Mouse (Mus musculus) urinary bladder, postnatal 4 days (tissue): ENCODE data around the gene Zfp536.

Experiments used
- DNase-seq, 2 experiments: peaks; one replicate each; pipeline ENCODE4 v3.0.0; 2021 to 2022; ENCODE audit warnings: low spot score in 2 of 2

The Zfp536 gene

GRCm38 (mm10) chr7:37689561-37690305 is 83.7 kb downstream of the Zfp536 start:
- DNase-seq, result no peak

- DNase-seq, result no peak
Measured at GRCm38 (mm10) chr7:37689107-37689511, 84.3 kb downstream of the Zfp536 start.

GRCm38 (mm10) chr7:37686366-37686765 is 87.1 kb downstream of the Zfp536 start:
- DNase-seq, result no peak

- DNase-seq, result no peak
Measured at GRCm38 (mm10) chr7:37685247-37685646, 88.2 kb downstream of the Zfp536 start.

- no peak for DNase-seq
Measured at GRCm38 (mm10) chr7:37681335-37681734, 92.1 kb downstream of the Zfp536 start.

GRCm38 (mm10) chr7:37663676-37664365 is 109.6 kb downstream of the Zfp536 start:
- DNase-seq, result no peak

- DNase-seq, result no peak
Measured at GRCm38 (mm10) chr7:37648671-37649070, 124.8 kb downstream of the Zfp536 start.

- DNase-seq, result no peak
Measured at GRCm38 (mm10) chr7:37647917-37648615, 125.4 kb downstream of the Zfp536 start.

- no peak for DNase-seq
Measured at GRCm38 (mm10) chr7:37639740-37640397, 133.6 kb downstream of the Zfp536 start.

GRCm38 (mm10) chr7:37634812-37635211 is 138.6 kb downstream of the Zfp536 start:
- DNase-seq, result no peak

GRCm38 (mm10) chr7:37630410-37630809 is 143.0 kb downstream of the Zfp536 start:
- no peak for DNase-seq

- no peak for DNase-seq
Measured at GRCm38 (mm10) chr7:37627897-37628510, 145.4 kb downstream of the Zfp536 start.

GRCm38 (mm10) chr7:37625758-37626157 is 147.7 kb downstream of the Zfp536 start:
- no peak for DNase-seq

GRCm38 (mm10) chr7:37624759-37625340 is 148.6 kb downstream of the Zfp536 start:
- no peak for DNase-seq

- DNase-seq, result peak; percentile 36 to 68
Measured at GRCm38 (mm10) chr7:37623903-37624758, 149.3 kb downstream of the Zfp536 start.

GRCm38 (mm10) chr7:37619254-37619653 is 154.2 kb downstream of the Zfp536 start:
- no peak for DNase-seq

- DNase-seq, result no peak
Measured at GRCm38 (mm10) chr7:37617880-37618279, 155.6 kb downstream of the Zfp536 start.

GRCm38 (mm10) chr7:37615932-37616331 is 157.5 kb downstream of the Zfp536 start:
- no peak for DNase-seq

GRCm38 (mm10) chr7:37614381-37614780 is 159.1 kb downstream of the Zfp536 start:
- no peak for DNase-seq

- DNase-seq, result no peak
Measured at GRCm38 (mm10) chr7:37608556-37608955, 164.9 kb downstream of the Zfp536 start.
